Mouse (Mus musculus) small intestine, adult 2 months (tissue): ENCODE results near the gene Nckap5l.

Source experiments
- CTCF ChIP-seq: fragments of 200-500 bp; IDR thresholded peaks from 2 replicates; pipeline ENCODE4 v1.5.1; 2012; ENCODE audit warnings: low read depth, mild to moderate bottlenecking, control low read depth, inconsistent platforms, low read length, moderate library complexity, mixed read lengths; ENCODE audit not compliant: insufficient replicate concordance, insufficient read length; ENCODE audit errors: extremely low read depth
- POLR2A ChIP-seq: fragments of 200-500 bp; IDR thresholded peaks from 2 replicates; pipeline ENCODE4 v1.6.1; 2012; ENCODE audit warnings: low read depth, mild to moderate bottlenecking, control low read depth, inconsistent platforms, low read length, moderate library complexity

DNA sequence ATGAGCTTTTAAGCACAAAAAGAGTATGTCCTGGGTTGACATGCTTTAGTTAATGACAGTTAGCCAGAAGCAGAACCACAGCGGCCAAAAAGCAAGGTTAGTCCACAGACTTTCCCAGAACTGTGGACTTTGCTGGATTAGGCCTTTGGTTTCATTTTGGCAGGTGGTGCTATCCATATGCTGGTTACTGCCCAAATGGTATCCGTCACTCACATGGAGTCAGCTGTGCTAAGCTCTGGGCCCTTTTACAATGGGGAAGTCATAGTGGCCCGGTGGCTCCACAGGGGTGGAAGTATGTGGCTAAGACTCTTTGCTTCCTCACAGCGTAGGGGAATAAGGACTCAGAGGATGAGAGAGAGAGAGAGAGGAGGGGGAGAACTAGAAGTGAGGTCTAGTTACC lies 69.6 kb downstream of the Nckap5l start:
- no peak for TF ChIP-seq POLR2A
- TF ChIP-seq CTCF, result no peak
